Comparison of ENCODE assay signal across 17 mouse cellular contexts in genomic region chr2:145344521-145344920, GRCm38 (mm10).
"Had no signal": no experiment of that assay in that cellular context is flagged by ENCODE, and none has a peak within 500 bp of the region (broad histone marks: within the 10 kb centered on the region; RNA-seq: fewer than 3 reads in every experiment).

No protein-coding gene starts in this region.

- DNase-seq: lung, adult 18-20 months; lung, embryonic 14.5 days; lung, postnatal 10 days; lung, postnatal 4 days; midbrain, embryonic 14.5 days; retina, postnatal 1 day; right cerebral cortex, postnatal 25 days; right cerebral cortex, postnatal 4 days; spleen, adult 18-20 months; thymus, adult 2 months; thymus, postnatal 25 days; thymus, postnatal 4 days had no signal

- H3K27ac ChIP-seq: midbrain, embryonic 10.5 days; midbrain, embryonic 12.5 days; neural tube, embryonic 13.5 days; neural tube, embryonic 15.5 days had no signal

- H3K4me3 ChIP-seq: midbrain, embryonic 10.5 days; midbrain, embryonic 12.5 days; myocyte; neural tube, embryonic 13.5 days; neural tube, embryonic 15.5 days had no signal
